Mouse (Mus musculus): Measurements from ENCODE around the gene Celf5. TPM values are rescaled to one million over a fixed set of nuclear protein-coding genes. Genes with fewer than 3 reads are reported as not detected.

The Celf5 gene
- polyA plus RNA-seq, 1 experiment from 2014 or later, result 0.04 TPM

DNA sequence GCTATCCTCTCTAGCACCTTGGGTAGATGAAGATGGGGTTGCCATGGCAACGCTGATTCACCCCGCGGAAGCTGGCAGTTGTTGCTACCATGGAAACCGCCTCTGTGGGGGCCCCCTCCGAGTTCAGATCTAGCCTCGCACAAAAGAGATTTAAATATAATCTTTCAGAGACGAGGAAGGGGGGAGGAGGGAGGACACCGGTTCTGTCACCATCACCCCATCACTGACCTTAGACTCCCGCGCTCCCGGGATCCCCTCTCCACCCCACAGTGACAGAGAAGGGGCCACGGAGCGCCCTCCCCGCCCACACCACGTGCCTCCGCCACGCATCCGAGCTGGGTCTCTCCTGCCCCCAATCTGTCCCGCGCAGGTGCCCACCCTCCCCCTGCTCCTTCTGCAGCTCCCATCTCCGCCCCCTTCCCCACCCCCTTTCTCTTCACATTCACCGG, 9.5 kb downstream of the Celf5 start:
- Histone ChIP-seq H3K27ac (no peak overlapping the region), H3K79me2 (ENCODE audit: inconsistent target) (no peaks in the 10 kb centered on the region), H3K4me3 (ENCODE audit: inconsistent target) (no peak overlapping the region), H3K36me3 (ENCODE audit: inconsistent target) (no peaks in the 10 kb centered on the region)
- WGBS (ENCODE audit: missing documents), result 2% methylated on average over 22 of the region's 22 CpGs

DNA sequence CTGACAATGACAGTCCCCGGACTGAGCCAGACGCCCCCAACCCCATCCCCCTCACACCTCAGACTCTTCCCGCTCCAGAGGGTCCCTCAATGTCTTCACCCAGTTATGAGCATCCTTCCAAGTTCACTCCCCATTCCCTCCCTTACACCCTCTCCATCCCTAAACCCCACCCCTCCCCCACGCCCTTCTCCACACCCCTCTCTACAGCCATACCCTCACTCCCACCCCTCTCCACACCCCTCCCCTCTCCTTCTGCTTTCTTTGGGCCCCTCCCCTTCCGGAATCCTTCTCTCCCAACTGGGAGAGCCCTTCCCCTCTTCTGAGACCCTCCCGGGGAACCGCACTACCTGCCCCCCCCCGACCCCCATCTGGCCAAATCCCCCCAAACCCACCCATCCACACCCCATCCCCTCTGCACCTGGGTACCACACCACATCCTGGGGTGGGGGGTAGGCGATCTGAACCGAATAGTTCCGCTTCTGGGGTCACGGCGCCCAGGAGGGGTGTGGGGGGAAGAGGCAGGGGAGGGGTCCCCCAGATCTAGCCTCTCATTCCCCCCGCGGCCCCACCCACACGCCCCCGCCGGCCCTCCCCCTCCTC, 10.0 kb downstream of the Celf5 start:
- Histone ChIP-seq H3K27ac (no peak overlapping the region), H3K79me2 (ENCODE audit: inconsistent target) (no peaks in the 10 kb centered on the region), H3K4me3 (ENCODE audit: inconsistent target) (no peak overlapping the region), H3K36me3 (ENCODE audit: inconsistent target) (no peaks in the 10 kb centered on the region)
- WGBS (ENCODE audit: missing documents), result 6% methylated on average over 4 of the region's 18 CpGs

DNA sequence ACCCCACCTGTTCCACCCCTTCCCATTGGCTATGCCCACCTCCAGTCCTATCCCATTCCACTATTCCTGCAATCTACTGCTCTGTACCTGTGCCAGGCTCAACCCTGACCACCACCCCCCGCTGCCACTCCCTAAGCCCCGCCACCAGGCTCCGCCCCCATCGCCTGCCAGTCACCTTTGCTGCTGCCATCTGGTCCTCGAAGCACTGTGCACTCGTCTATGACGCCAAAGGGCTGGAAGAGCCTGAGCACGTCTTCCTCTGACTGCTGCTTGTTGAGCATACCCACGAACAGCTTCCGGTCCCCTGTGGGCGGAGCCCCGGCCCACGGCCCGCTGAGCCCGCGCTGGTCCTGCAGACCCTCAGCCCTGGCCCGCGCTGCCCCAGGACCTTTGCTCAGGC, 12.1 kb downstream of the Celf5 start:
- Histone ChIP-seq H3K4me3 (ENCODE audit: inconsistent target) (no peak overlapping the region), H3K36me3 (ENCODE audit: inconsistent target) (no peaks in the 10 kb centered on the region), H3K27ac (no peak overlapping the region), H3K79me2 (ENCODE audit: inconsistent target) (no peaks in the 10 kb centered on the region)
- WGBS (ENCODE audit: missing documents), result 40% methylated on average over 18 of the region's 18 CpGs

- H3K36me3 ChIP-seq (ENCODE audit: inconsistent target), result no peaks in the 10 kb centered on the region
- 77% methylated on average over 5 of the region's 5 CpGs for WGBS (ENCODE audit: missing documents)
Measured at GRCm38 (mm10) chr10:81469253-81469652, 13.3 kb downstream of the Celf5 start.

GRCm38 (mm10) chr10:81467670-81468235, 14.8 kb downstream of the Celf5 start:
- H3K27ac ChIP-seq, result no peak overlapping the region
- 77% methylated on average over 16 of the region's 16 CpGs for WGBS (ENCODE audit: missing documents)
- no peaks in the 10 kb centered on the region for H3K36me3 ChIP-seq (ENCODE audit: inconsistent target)
- no peak overlapping the region for H3K4me3 ChIP-seq (ENCODE audit: inconsistent target)
- H3K79me2 ChIP-seq (ENCODE audit: inconsistent target), result no peaks in the 10 kb centered on the region

More at GRCm38 (mm10) chr10:81469253-81469652, 13.3 kb downstream of the Celf5 start:
- Histone ChIP-seq H3K27ac (no peak overlapping the region), H3K4me3 (ENCODE audit: inconsistent target) (no peak overlapping the region), H3K79me2 (ENCODE audit: inconsistent target) (no peaks in the 10 kb centered on the region)

- 90% methylated on average over 14 of the region's 14 CpGs for WGBS (ENCODE audit: missing documents)
- Histone ChIP-seq H3K27ac (no peak overlapping the region), H3K4me3 (ENCODE audit: inconsistent target) (no peak overlapping the region), H3K79me2 (ENCODE audit: inconsistent target) (no peaks in the 10 kb centered on the region), H3K36me3 (ENCODE audit: inconsistent target) (no peaks in the 10 kb centered on the region)
Measured at GRCm38 (mm10) chr10:81466881-81467280, 15.6 kb downstream of the Celf5 start.

GRCm38 (mm10) chr10:81466066-81466465, 16.4 kb downstream of the Celf5 start:
- WGBS (ENCODE audit: missing documents), result 79% methylated on average over 2 of the region's 2 CpGs
- Histone ChIP-seq H3K4me3 (ENCODE audit: inconsistent target) (no peak overlapping the region), H3K79me2 (ENCODE audit: inconsistent target) (no peaks in the 10 kb centered on the region), H3K36me3 (ENCODE audit: inconsistent target) (no peaks in the 10 kb centered on the region), H3K27ac (no peak overlapping the region)

GRCm38 (mm10) chr10:81465265-81465645, 17.3 kb downstream of the Celf5 start:
- 36% methylated on average over 5 of the region's 5 CpGs for WGBS (ENCODE audit: missing documents)
- no peaks in the 10 kb centered on the region for H3K79me2 ChIP-seq (ENCODE audit: inconsistent target)
- no peak overlapping the region for H3K27ac ChIP-seq
- no peaks in the 10 kb centered on the region for H3K36me3 ChIP-seq (ENCODE audit: inconsistent target)
- no peak overlapping the region for H3K4me3 ChIP-seq (ENCODE audit: inconsistent target)

DNA sequence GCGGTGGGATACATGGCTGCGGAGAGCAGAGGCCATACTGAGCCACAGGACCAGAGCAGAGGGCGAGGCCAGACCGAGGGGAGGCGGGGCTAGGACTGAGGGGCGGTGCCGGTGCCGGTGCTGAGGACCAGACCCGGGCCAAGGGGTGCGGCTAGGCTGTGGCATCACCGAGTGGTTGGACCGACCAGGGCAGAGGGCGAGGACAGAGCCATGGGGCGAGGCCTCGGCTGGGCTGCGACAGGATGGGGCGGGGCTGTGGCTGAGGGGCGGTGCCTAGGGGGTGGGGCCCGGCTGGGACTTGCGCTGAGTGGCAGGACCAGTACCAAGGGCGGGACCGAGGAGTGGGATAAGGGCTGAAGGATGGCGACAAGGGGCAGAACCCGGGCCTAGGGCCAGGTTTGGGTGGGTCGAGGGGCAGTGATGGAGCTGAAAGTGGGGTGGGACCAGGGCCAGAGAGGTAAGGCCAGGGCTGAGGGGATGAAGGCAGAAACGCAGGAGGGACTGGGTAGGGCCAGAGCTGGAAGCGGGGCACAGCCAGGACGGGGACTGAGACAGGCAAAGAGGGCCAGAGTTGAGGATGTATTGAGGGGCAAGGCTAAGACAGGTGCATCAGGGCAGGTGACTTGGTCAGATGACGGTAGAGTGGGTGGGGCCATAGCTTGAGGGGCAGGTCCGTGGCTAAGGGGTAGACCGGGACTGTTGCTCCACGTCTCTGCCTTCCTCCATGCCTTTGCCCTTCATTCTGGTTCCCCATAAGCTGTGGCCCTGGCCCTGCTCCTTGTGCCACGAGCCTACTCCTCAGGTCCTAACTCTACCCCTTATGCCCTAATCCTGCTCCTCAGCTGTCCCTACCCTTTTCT, 17.9 kb downstream of the Celf5 start:
- WGBS (ENCODE audit: missing documents), result 3% methylated on average over 33 of the region's 33 CpGs
- Histone ChIP-seq H3K79me2 (ENCODE audit: inconsistent target) (no peaks in the 10 kb centered on the region), H3K4me3 (ENCODE audit: inconsistent target) (no peak overlapping the region), H3K27ac (no peak overlapping the region), H3K36me3 (ENCODE audit: inconsistent target) (no peaks in the 10 kb centered on the region)

- no peak overlapping the region for H3K27ac ChIP-seq
- 67% methylated on average over 4 of the region's 4 CpGs for WGBS (ENCODE audit: missing documents)
- H3K36me3 ChIP-seq (ENCODE audit: inconsistent target), result no peaks in the 10 kb centered on the region
- H3K4me3 ChIP-seq (ENCODE audit: inconsistent target), result no peak overlapping the region
- H3K79me2 ChIP-seq (ENCODE audit: inconsistent target), result no peaks in the 10 kb centered on the region
Measured at GRCm38 (mm10) chr10:81463531-81463930, 19.0 kb downstream of the Celf5 start.

- WGBS (ENCODE audit: missing documents), result 90% methylated on average over 7 of the region's 7 CpGs
- Histone ChIP-seq H3K27ac (no peak overlapping the region), H3K4me3 (ENCODE audit: inconsistent target) (no peak overlapping the region), H3K79me2 (ENCODE audit: inconsistent target) (no peaks in the 10 kb centered on the region), H3K36me3 (ENCODE audit: inconsistent target) (no peaks in the 10 kb centered on the region)
Measured at GRCm38 (mm10) chr10:81462917-81463316, 19.6 kb downstream of the Celf5 start.

DNA sequence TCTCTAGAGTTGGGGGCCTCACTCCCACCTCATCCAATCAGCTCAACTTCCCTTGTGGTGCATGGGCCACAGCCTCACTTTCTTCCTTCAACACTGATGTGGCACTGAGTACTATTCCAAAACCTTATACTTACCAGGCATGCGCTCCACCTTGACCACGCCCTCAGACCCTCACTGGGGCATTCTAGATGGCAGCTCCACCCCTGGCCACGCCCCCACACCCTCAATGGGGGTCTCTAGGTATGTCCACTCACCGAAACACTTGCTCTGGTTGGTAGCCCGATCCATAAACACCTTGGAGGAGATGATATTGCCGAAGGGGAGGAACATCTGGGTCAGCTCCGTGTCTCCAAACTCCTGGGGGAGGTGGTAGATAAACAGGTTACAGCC, 20.1 kb downstream of the Celf5 start:
- WGBS (ENCODE audit: missing documents), result 48% methylated on average over 7 of the region's 7 CpGs
- H3K36me3 ChIP-seq (ENCODE audit: inconsistent target), result no peaks in the 10 kb centered on the region
- no peaks in the 10 kb centered on the region for H3K79me2 ChIP-seq (ENCODE audit: inconsistent target)
- no peak overlapping the region for H3K4me3 ChIP-seq (ENCODE audit: inconsistent target)
- no peak overlapping the region for H3K27ac ChIP-seq

GRCm38 (mm10) chr10:81461673-81462414, 20.7 kb downstream of the Celf5 start:
- H3K79me2 ChIP-seq (ENCODE audit: inconsistent target), result no peaks in the 10 kb centered on the region
- H3K4me3 ChIP-seq (ENCODE audit: inconsistent target), result no peak overlapping the region
- WGBS (ENCODE audit: missing documents), result 15% methylated on average over 16 of the region's 16 CpGs
- no peak overlapping the region for H3K27ac ChIP-seq
- H3K36me3 ChIP-seq (ENCODE audit: inconsistent target), result no peaks in the 10 kb centered on the region

- Histone ChIP-seq H3K4me3 (ENCODE audit: inconsistent target) (no peak overlapping the region), H3K36me3 (ENCODE audit: inconsistent target) (no peaks in the 10 kb centered on the region)
- 39% methylated on average over 9 of the region's 11 CpGs for WGBS (ENCODE audit: missing documents)
Measured at GRCm38 (mm10) chr10:81460951-81461350, 21.6 kb downstream of the Celf5 start.

More at GRCm38 (mm10) chr10:81460951-81461350, 21.6 kb downstream of the Celf5 start:
- H3K27ac ChIP-seq, result no peak overlapping the region
- H3K79me2 ChIP-seq (ENCODE audit: inconsistent target), result no peaks in the 10 kb centered on the region
